Mouse (Mus musculus): ENCODE measurements around the gene Cpsf4.

GRCm38 (mm10) chr5:145118461-145118860, 48.6 kb upstream of the Cpsf4 start:
- TF ChIP-seq ZNF384 (IDR thresholded peaks at IDR 0.05; ENCODE audit: low read depth, low read length) (no peak), MAFK (IDR thresholded peaks at IDR 0.05; ENCODE audit: insufficient read depth, low read depth, low read length) (no peak), HCFC1 (IDR thresholded peaks at IDR 0.05; ENCODE audit: borderline replicate concordance, insufficient read depth, low read length) (no peak), ZC3H11A (IDR thresholded peaks at IDR 0.05; ENCODE audit: borderline replicate concordance, low read depth, low read length) (no peak)
